Mouse (Mus musculus) heart, adult 2 months (tissue): ENCODE measurements around the gene Tfe3.

Experiments used
- CTCF ChIP-seq: fragments of 200-600 bp; IDR thresholded peaks from 2 replicates; pipeline ENCODE4 v1.8.1; 2022; ENCODE audit warnings: antibody characterized with exemption, mild to moderate bottlenecking, moderate library complexity
- POLR2A ChIP-seq: fragments of 200-500 bp; IDR thresholded peaks from 2 replicates; pipeline ENCODE4 v1.6.1; 2011; ENCODE audit warnings: mild to moderate bottlenecking, low read depth, low read length, control low read depth; ENCODE audit not compliant: insufficient read depth

- TF ChIP-seq CTCF (no peak), POLR2A (no peak; the same call in 1 of the 2 replicates)
Observed at GRCm38 (mm10) chrX:7722282-7722611, 40.1 kb upstream of the Tfe3 start.
